Mouse (Mus musculus) liver, adult 2 months (tissue): ENCODE data around the gene Fhad1. TPM values are rescaled to one million over a fixed set of nuclear protein-coding genes. Genes with fewer than 3 reads are reported as not detected.
"Not testable (repeated sequence)": the region's sequence is repeated elsewhere in the genome, so short reads cannot be mapped to it uniquely, and the experiment has no call there.

ENCODE experiments used
- DNase-seq: peaks from one replicate; pipeline ENCODE4 v3.0.0-alpha.2; 2011; ENCODE audit warnings: low read depth, low spot score; ENCODE audit errors: extremely low read depth
- H3K27ac ChIP-seq: fragments of 200-500 bp; replicated peaks from 2 replicates; pipeline ENCODE4 v1.5.1; 2012; ENCODE audit warnings: low read depth, mild to moderate bottlenecking, control low read depth, inconsistent platforms, low read length; ENCODE audit not compliant: insufficient read depth
- H3K27me3 ChIP-seq: fragments of 200-500 bp; 2 replicates; pipeline ENCODE4 v1.6.1; 2012; ENCODE audit warnings: mild to moderate bottlenecking, moderate library complexity, low read length, inconsistent platforms; ENCODE audit not compliant: control insufficient read depth, insufficient read depth
- H3K36me3 ChIP-seq: fragments of 200-500 bp; 2 replicates; pipeline ENCODE4 v1.6.1; 2012; ENCODE audit warnings: low read length, inconsistent platforms; ENCODE audit not compliant: control insufficient read depth, insufficient read depth
- H3K4me1 ChIP-seq: fragments of 200-500 bp; 2 replicates; pipeline ENCODE4 v1.6.1; 2011; ENCODE audit warnings: low read length; ENCODE audit not compliant: control insufficient read depth, insufficient read depth
- H3K4me3 ChIP-seq: fragments of 200-500 bp; 2 replicates; pipeline ENCODE4 v1.5.1; 2011; ENCODE audit warnings: low read depth, mild to moderate bottlenecking, control low read depth, low read length, moderate library complexity; ENCODE audit not compliant: insufficient read depth
- H3K79me2 ChIP-seq: fragments of 200-500 bp; 2 replicates; pipeline ENCODE4 v1.6.1; 2012; ENCODE audit warnings: inconsistent platforms, mild to moderate bottlenecking, low read length, moderate library complexity; ENCODE audit not compliant: control insufficient read depth, insufficient read depth
- H3K9ac ChIP-seq: fragments of 200-500 bp; 2 replicates; pipeline ENCODE4 v1.6.1; 2012; ENCODE audit warnings: low read depth, mild to moderate bottlenecking, control low read depth, inconsistent platforms, low read length
- CTCF ChIP-seq: fragments of 200-500 bp; IDR thresholded peaks from 2 replicates; pipeline ENCODE4 v1.5.1; 2011; ENCODE audit warnings: low read depth, low read length, control low read depth
- POLR2A ChIP-seq: fragments of 200-500 bp; IDR thresholded peaks from 2 replicates; pipeline ENCODE4 v1.6.1; 2011; ENCODE audit warnings: low read length, control low read depth; ENCODE audit not compliant: insufficient read depth; ENCODE audit errors: extremely low read depth
- WGBS: fragments of 180-500 bp; shearing (Covaris S2); methylation state at CpG from one replicate; pipeline ENCODE4 v1.1.7; 2018; 5-methylcytosine and 5-hydroxymethylcytosine counted together
- polyA plus RNA-seq: library from polyadenylated mRNA; depleted of rRNA; stranded (reverse); fragments of >200 nt; gene quantifications from 2 replicates; pipeline ENCODE4 v1.2.3, GENCODE M21; 2012
- total RNA-seq: library from RNA; depleted of rRNA; stranded (reverse); fragments of >200 nt; gene quantifications from 2 replicates; pipeline ENCODE4 v1.2.3, GENCODE M21; 2014

Fhad1 gene
- total and polyA plus RNA-seq, 2 experiments = 0.06 to 2.4 TPM

- H3K27ac ChIP-seq = peak overlapping the region; percentile 71
- no peaks in the 10 kb centered on the region for H3K79me2 ChIP-seq
- H3K9ac ChIP-seq = no peak overlapping the region
- TF ChIP-seq CTCF (no peak), POLR2A (no peak)
- H3K4me1 ChIP-seq = peaks cover 6% of the 10 kb centered on the region
- 39% methylated on average over 4 of the region's 4 CpGs for WGBS
- no peaks in the 10 kb centered on the region for H3K36me3 ChIP-seq
- H3K4me3 ChIP-seq = no peak overlapping the region
- peak; percentile 50 for DNase-seq
- H3K27me3 ChIP-seq = no peaks in the 10 kb centered on the region
Observed at GRCm38 (mm10) chr4:142053261-142053660, 38.4 kb upstream of the Fhad1 start.

GRCm38 (mm10) chr4:142052391-142053132, 37.7 kb upstream of the Fhad1 start:
- DNase-seq = peak; percentile 88
- no peaks in the 10 kb centered on the region for H3K36me3 ChIP-seq
- peaks cover 6% of the 10 kb centered on the region for H3K4me1 ChIP-seq
- H3K27me3 ChIP-seq = no peaks in the 10 kb centered on the region
- H3K9ac ChIP-seq = no peak overlapping the region
- no peaks in the 10 kb centered on the region for H3K79me2 ChIP-seq
- H3K4me3 ChIP-seq = no peak overlapping the region
- peak overlapping the region; percentile 71 for H3K27ac ChIP-seq
- TF ChIP-seq CTCF = no peak
- TF ChIP-seq POLR2A = no peak
- 27% methylated on average over 22 of the region's 22 CpGs for WGBS

- peak overlapping the region; percentile 53 for H3K27ac ChIP-seq
- DNase-seq = not testable (repeated sequence)
Observed at GRCm38 (mm10) chr4:142051883-142052282, 37.0 kb upstream of the Fhad1 start.

GRCm38 (mm10) chr4:142049963-142050362, 35.1 kb upstream of the Fhad1 start:
- H3K36me3 ChIP-seq = no peaks in the 10 kb centered on the region
- no peak for DNase-seq
- H3K27ac ChIP-seq = no peak overlapping the region
- no peak for TF ChIP-seq POLR2A
- TF ChIP-seq CTCF = 0 out of 2 replicates have a peak, but pooled peaks have one; percentile 5
- no peak overlapping the region for H3K9ac ChIP-seq
- WGBS = 98% methylated on average over 5 of the region's 5 CpGs
- no peaks in the 10 kb centered on the region for H3K27me3 ChIP-seq
- H3K79me2 ChIP-seq = no peaks in the 10 kb centered on the region
- no peak overlapping the region for H3K4me3 ChIP-seq
- peaks cover 6% of the 10 kb centered on the region for H3K4me1 ChIP-seq

More at GRCm38 (mm10) chr4:142051883-142052282, 37.0 kb upstream of the Fhad1 start:
- H3K27me3 ChIP-seq, H3K79me2 ChIP-seq, H3K4me1 ChIP-seq, H3K36me3 ChIP-seq, H3K4me3 ChIP-seq, H3K9ac ChIP-seq: not testable (repeated sequence)
- WGBS = 63% methylated on average over 6 of the region's 6 CpGs

- Histone ChIP-seq H3K4me1 (peaks cover 3% of the 10 kb centered on the region), H3K4me3 (no peak overlapping the region), H3K27me3 (no peaks in the 10 kb centered on the region), H3K27ac (no peak overlapping the region), H3K9ac (no peak overlapping the region), H3K79me2 (no peaks in the 10 kb centered on the region), H3K36me3 (no peaks in the 10 kb centered on the region)
- TF ChIP-seq CTCF (no peak), POLR2A (no peak)
- 74% methylated on average over 8 of the region's 8 CpGs for WGBS
- DNase-seq = no peak
Observed at GRCm38 (mm10) chr4:142048391-142048790, 33.5 kb upstream of the Fhad1 start.

- WGBS = 84% methylated on average over 5 of the region's 5 CpGs
- DNase-seq = no peak
- H3K4me3 ChIP-seq = no peak overlapping the region
- H3K79me2 ChIP-seq = no peaks in the 10 kb centered on the region
- no peaks in the 10 kb centered on the region for H3K27me3 ChIP-seq
- H3K4me1 ChIP-seq = peaks cover 2% of the 10 kb centered on the region; the same call in 1 of the 2 replicates
- no peak overlapping the region for H3K27ac ChIP-seq
- TF ChIP-seq POLR2A (no peak), CTCF (no peak)
- no peak overlapping the region for H3K9ac ChIP-seq
- no peaks in the 10 kb centered on the region for H3K36me3 ChIP-seq
Observed at GRCm38 (mm10) chr4:142047005-142047404, 32.1 kb upstream of the Fhad1 start.
